Mouse (Mus musculus) kidney, postnatal 25 days (tissue): ENCODE data around the gene Magi1.
"Not testable (repeated sequence)": the region's sequence is repeated elsewhere in the genome, so short reads cannot be mapped to it uniquely, and the experiment has no call there.

Experiments used
- DNase-seq, 2 experiments: peaks; one replicate each; pipeline ENCODE4 v3.0.0; 2021; ENCODE audit warnings: mixed read lengths in 2 of 2

The Magi1 gene

GRCm38 (mm10) chr6:93717826-93718375 lies 565.8 kb downstream of the Magi1 start:
- DNase-seq: no peak

DNA sequence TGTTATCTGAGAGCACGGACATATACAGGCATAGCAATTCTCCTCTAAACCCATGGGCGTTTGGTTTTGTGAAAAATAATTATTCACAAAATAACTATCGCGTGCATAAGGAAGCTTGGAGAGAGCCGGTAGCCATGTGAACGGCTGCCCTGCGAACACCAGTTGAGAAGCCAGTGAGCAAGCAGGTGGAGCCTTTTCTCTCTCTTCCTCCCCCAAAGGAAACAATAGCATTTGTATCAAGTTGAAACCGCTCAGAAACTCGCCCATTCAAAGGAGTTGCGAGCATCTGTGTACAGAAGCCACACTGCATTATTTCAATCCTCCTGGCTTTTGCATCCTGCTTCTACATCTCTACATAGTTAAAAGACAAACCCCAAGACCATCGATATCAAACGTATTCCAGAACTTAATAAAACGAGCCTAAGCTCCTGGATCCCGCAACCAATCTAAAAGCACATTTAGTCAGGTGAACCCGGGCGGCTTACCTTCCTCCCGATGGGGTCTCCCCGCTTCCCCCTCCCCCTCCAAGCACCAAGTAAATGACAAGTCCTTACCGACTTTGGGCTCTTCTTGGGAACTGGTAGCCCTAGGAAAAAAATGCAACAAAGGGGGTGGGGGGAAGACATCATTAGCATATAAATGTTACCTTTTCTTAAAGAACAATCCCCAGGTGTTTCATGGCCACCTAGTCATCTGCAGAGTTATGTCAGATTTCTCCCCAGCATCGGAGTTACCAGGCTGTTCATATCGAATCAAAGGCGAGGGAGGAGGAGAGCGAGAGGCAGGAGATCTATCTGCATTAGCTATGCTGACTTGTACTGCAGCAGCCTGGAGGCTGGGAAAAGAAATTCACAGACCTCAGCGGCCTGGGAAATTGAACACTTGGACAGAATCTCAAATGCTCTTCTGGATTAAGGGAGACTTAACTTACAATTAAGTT lies 566.8 kb downstream of the Magi1 start:
- no peak for DNase-seq

GRCm38 (mm10) chr6:93715181-93716180 lies 568.2 kb downstream of the Magi1 start:
- DNase-seq: no peak

GRCm38 (mm10) chr6:93704350-93704749 lies 579.4 kb downstream of the Magi1 start:
- no peak for DNase-seq

- DNase-seq: no peak
Measured at GRCm38 (mm10) chr6:93699436-93699835, 584.3 kb downstream of the Magi1 start.

DNA sequence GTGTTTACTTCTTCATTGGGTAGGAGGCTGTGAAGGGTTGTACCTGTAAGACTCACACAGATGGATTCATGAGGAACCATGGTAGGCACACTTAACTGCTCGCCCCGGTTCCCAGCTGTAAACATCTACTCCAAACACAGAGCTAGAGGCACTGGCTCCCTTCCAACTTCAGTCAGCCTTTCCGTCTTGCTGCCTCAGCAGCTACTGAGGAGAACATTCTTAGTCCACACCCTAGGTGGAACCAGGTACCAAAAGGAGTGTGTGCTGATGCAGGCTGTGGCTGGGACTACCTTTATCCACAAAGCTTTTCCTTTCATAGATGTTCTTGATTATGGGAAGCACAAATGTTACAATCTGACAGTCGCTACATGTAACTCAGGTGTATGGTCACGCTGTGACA lies 585.8 kb downstream of the Magi1 start:
- no peak for DNase-seq

DNA sequence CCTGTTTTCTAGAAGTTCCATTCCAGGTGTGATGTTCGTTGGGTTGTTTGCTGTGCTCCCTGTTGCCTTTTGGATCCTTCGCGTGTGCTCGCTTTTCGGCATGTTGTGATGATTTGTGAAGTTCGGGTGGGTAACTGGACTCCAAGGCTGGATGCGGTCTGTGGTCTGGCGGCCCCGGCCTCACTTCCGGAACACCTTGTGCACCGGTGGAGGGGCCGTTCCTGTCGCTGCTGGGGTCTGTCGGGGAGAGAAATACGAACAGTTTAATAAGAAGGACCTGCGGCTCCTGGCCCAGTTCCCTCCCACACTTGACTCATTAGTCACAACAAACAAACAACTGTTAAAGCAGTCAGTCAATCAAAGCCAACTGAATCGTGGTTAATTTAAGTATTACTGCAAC lies 605.0 kb downstream of the Magi1 start:
- no peak for DNase-seq

DNA sequence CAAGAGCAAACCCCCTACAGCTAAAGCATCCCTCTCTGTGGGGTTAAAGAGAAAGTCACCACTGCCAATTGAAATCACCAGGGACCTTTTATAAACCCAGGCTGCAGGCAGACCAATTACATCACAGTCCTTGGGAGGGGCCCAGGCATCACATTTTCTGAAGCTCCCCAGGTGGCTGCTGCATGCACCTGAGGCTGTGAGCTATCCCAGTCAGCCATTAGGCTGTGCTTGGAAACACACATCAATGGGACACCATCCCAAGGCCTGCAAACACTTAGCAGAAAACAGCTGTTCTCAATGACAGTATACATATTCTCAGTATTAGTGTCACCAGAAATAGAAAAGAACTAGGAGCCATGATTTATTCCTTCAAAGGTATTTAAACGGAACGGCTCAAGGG lies 617.0 kb downstream of the Magi1 start:
- DNase-seq: no peak

DNA sequence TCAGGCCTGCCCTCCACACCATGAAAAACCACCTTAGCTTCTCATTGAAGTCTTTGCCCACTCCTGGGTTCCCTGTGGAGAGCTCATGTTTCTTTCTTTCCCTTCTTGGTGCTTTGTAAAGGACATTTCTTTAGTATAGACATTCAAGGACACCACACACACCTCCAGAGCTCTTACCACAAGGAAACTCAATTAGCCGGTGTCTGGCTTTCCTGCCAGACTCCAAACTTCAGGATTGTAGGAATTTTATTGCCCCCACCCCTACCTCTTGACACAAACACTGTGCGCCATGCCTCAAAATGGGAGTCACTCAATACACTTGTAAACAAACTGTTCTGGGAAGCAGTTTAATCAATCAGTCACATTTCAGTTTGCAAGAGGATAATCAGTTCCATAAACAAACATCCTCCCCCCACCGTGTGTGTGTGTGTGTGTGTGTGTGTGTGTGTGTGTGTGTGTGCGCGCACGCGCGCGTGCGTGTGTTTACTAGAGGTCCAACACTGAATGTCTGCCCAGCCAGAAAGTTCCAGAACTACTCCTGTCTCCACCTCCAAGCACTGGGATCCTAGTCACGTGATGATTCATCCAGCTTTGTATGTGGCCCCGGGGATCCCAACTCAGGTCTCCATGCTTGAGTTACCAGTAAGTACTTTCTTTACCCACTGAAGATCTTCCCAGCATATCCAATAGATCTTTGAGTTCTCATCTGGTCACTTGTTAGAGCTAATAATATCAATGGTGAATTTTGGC lies 618.5 kb downstream of the Magi1 start:
- DNase-seq: no peak

- no peak for DNase-seq
Measured at GRCm38 (mm10) chr6:93661139-93661538, 622.6 kb downstream of the Magi1 start.

GRCm38 (mm10) chr6:93659534-93659933 lies 624.2 kb downstream of the Magi1 start:
- DNase-seq: no peak

DNA sequence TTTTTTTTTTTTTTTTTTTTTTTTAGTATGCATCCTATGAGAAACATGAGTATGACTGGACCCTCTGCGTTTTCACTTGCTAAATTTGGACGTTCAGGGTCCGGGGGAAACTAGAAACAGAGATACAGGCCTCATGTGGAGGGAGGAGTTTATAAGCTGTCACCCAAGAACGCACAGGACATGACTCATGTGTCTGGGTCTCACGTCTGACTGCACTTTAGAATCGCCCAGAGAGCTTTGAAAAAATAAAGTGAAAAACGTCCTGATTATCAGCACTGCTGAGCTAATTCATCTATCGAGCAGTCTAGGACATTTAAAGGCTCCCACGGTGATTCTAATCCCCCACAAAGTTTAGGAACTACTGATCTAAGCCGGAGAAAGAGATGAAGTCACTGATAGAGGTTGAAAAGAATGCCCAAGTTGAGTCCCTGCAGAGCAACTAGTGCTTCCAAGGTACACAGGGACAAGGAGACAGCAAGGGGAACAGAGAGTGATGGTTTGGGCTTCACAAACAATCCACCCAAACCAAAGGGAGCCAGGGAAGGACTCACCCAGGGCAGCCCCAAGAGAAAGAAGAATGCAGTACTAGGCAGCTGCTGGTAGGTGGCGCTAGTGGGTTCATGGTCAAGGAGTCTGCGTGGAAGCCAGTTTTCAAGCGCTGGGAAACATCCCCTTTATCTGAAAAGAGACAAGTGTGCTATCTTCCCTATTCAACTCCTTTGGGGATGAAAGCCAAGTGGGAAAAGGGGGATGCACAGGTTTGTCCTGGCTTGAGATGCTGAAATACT lies 626.3 kb downstream of the Magi1 start:
- DNase-seq: peak; percentile 66 to 70

DNA sequence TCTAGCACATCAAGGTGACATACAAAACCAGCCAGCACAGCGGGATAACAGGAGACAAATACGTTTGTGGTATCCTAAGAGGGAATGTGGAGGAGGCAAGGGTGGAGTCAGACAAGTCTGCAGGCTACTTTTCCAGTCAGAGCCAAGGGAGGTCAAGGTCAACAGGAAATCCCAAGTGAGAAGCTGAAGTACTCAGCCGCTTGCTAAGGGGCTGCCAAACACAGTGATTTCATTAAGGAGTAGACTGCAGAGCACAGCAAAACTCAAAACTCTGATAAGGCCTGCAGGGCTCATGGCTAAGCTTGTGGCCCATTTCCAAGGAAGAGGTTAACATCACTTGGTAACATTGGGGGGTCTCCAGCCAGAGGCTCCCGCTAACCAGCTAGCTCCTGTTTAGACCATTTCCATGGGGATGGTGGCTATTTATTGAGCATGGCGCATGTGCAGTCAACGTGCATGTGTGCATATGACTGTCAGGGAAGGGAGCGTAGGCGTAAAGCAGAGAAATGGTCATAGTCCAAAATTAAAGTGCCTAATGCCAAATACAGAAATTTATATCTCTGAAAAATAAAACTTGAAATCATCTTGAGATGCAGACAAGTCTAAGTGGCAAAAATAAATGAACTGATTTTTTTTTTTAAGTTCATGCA lies 635.0 kb downstream of the Magi1 start:
- peak; percentile 23 to 51 for DNase-seq

GRCm38 (mm10) chr6:93629735-93630291 lies 653.9 kb downstream of the Magi1 start:
- not testable (repeated sequence) for DNase-seq

DNA sequence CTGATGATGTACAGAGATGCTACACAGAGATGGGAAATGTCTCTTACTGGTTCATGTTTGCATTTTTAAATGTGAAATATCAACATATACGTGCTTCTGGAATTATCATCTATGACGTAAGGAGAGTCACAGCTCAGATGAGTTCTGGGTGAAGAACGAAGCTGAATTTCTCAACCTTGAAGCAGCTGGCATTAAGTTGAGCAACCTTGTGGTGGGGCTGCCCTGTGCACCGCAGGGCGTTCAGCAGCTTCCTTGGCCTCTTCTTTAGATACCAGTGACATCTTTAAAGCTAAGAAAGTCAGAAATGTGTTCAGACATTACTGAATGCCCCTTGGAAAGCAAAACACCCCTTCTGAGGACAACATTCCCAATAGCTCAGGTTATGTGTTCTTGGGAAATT lies 656.5 kb downstream of the Magi1 start:
- DNase-seq: no peak
